Mouse (Mus musculus): Measurements from ENCODE around the gene Neu2.

The Neu2 gene

DNA sequence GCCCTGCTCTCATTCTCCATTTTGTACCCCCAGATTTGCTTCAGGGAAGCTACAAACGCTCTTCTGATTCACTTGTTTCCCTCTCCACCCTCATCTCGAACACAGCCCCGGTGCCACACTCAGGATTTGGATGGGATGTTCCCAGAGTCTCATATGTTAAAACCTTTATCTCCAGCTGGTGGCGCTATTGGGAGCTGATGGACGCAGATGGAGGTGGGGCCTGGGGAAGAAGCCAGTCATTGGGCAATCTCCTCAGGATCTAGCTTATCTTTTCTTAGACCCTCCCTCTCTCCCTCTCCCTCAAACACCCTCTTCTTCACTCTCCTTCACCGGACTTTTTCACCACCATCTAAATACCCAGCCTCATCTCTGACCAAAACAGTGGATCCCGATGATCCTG lies 31.9 kb downstream of the Neu2 start:
- peak in 1 of 2 experiments; percentile 40 for DNase-seq

GRCm38 (mm10) chr1:87551008-87551407 lies 41.3 kb downstream of the Neu2 start:
- DNase-seq: no peak

DNA sequence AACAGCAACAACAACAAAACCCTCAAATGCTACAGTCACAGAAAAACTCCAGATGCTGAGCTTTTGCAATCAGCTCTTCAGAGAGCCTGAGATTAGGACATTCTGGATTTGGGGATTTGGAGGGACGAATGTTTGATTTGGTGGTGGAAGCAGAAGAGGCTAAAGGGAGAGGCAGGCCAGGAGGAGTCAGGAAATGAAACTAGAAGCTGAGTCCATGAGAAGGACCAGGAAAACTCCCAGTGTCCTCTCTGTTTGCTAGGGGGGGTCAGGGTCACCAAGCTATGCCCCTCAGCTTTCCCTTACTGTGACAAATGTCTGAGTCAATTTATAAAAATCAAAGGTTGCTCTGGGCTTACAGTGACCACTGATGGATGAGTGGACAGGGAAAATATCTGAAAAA lies 43.9 kb downstream of the Neu2 start:
- DNase-seq: no peak

- no peak for DNase-seq
Observed at GRCm38 (mm10) chr1:87562967-87563366, 53.3 kb downstream of the Neu2 start.

GRCm38 (mm10) chr1:87565760-87566159 lies 56.1 kb downstream of the Neu2 start:
- no peak for DNase-seq

DNA sequence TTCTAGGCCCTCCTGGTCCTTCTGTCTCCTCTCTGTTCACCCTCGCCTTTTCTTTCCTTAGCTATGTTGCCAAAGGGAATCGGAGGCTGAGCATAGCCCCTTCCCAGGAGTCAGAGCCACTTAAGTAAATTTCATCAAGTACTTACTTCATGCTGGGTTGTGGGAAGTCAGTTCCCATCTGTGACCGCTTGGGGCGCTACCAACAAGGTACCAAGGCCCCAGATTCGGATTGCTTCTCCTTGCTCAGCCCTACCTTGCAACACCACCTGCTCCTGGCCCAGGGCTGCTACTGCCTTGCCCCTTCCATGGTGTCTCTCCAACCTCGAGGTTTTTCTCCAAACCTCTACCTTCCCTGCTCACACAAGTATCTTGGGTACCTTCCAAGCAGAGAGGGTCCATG lies 58.7 kb downstream of the Neu2 start:
- DNase-seq: peak; percentile 34 to 44

GRCm38 (mm10) chr1:87573261-87573660 lies 63.6 kb downstream of the Neu2 start:
- DNase-seq: no peak

DNA sequence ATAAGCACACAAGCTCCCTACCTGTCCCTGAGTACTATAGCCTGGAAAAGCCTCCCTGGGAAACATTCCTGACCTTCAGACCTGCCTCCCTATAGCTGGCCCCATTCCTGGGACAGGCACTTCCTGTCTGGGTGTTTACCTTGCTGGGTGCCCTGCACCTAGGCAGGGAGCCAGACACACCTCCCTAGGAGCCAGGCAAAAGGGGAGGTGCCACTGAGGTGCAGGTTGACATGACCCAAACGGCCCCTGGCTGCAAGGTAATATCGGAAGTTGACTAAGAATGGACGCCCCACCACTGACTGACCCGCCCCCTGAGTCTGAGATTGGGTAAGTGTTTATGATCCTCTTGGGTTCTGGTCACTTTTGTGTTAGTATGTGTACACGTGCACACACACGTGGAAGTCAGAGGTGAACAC lies 64.1 kb downstream of the Neu2 start, which contains the start of gene Ngef:
Ngef (minus strand) TSS at position 71 of the 416 bp plus-strand sequence.
- DNase-seq: no peak

DNA sequence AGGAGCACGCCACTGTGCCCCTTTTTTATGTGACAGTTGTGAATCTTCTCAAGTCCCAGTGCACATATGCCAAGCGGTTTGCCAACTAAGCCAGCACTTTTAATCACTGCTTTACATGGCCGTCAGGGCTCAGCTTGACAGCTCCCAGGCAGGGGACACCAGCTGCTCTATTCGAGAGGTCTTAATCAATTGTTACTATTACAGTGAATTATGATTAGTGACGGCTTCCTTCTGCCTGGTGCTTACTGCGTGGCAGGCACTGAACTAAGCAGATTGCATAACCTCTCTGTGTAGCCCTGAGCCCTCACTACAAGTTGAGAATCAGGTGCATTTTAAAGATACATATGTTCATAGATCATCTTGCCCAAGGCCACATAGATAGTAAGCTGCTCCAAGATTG lies 64.7 kb downstream of the Neu2 start:
- DNase-seq: peak in 1 of 2 experiments; percentile 29

DNA sequence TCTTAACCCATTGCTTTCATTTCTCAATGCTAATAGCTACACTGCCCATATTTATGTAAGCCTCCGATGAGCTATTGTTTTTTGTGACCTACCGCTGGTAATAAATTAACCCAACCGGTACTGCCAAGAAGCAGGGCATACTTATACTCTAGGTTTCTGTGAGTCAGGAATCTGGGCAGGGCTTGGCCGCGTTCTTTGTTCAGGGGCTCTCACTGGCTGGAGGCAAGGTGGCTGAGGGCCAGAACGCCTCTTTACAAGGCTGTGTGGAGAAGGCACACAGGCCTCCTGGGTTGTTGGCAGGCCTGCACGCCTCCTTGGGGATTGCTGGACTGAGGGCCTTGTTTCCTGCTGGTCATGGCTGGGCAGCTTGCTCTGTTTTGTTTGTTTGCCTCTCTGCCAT lies 65.1 kb downstream of the Neu2 start:
- peak; percentile 51 to 54 for DNase-seq

DNA sequence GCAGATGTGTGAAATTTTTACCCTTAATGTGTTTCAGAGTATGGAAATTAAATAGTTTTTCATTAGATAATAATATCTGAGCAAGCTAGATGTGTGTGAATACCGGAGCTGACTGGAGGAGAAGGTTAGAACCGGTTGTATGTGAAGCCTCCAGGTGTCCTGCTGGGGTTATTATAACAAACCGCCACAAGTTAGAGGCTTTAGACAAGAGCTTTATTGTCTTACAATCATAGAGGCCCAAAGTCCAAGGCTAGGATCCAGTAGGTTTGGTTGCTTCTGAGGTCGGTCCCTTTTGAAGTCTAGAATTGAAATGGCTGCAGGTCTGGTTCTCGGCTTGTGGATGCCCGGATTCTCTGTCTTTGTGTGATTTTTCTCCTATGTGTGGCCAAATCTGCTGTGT lies 69.3 kb downstream of the Neu2 start:
- DNase-seq: no peak

- no peak for DNase-seq
Observed at GRCm38 (mm10) chr1:87580824-87581223, 71.1 kb downstream of the Neu2 start.

GRCm38 (mm10) chr1:87589162-87589561 lies 79.5 kb downstream of the Neu2 start:
- DNase-seq: peak; percentile 25 to 43

- no peak for DNase-seq
Observed at GRCm38 (mm10) chr1:87589980-87590379, 80.3 kb downstream of the Neu2 start.

DNA sequence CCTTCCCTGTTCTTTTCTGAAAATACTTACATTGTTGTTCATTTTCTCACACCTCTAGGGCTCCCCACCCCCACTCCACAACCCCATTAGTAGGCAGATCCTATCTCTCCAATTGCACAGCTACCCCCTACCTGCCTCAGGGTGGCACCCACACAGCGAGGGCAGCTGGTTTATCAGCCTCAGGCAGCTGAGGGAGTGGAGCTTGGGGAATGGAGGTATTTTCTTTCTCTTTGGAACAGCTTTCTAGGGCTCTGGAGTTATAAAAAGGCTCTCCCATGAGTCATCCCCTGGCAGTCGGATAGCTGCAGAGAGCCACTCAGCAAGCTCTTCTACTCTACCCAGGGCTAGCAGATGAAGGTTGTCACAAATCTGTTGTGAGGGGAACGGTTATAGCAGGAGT lies 84.6 kb downstream of the Neu2 start:
- peak; percentile 53 to 55 for DNase-seq

DNA sequence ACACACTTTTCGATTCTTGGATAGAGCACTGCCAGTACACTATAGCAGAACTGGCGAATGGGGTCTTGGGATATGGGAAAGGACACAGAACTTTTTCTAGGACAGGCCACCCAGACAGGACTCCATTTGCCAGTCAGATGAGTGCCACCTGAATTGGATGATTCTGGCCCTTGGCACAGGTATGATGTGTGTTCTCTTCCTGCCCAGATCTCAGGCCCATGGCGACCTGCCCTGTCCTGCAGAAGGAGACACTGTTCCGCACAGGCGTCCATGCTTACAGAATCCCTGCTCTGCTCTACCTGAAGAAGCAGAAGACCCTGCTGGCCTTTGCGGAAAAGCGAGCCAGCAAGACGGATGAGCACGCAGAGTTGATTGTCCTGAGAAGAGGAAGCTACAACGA lies 85.0 kb downstream of the Neu2 start:
- peak; percentile 52 to 55 for DNase-seq

- DNase-seq: no peak
Observed at GRCm38 (mm10) chr1:87600533-87600932, 90.8 kb downstream of the Neu2 start.

DNA sequence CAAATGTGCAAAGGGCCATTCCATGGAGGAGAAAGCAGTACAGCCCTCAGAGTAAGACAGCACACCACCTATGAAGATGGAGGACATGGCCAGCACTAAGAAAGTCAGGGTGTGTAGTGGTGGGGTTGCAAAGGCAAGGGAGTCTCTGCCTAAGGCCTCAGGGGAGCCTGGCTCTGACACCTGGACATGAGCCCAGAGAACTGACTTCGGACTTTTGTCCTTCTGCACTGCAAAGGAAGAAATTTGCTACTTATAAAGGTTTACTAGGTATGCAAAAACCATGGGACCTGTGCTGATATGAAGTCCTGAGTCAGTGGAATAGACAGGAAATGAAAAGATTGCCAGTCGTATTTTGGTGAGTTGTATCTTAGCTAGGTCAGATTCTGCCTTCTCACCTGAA lies 92.1 kb downstream of the Neu2 start:
- no peak for DNase-seq

DNA sequence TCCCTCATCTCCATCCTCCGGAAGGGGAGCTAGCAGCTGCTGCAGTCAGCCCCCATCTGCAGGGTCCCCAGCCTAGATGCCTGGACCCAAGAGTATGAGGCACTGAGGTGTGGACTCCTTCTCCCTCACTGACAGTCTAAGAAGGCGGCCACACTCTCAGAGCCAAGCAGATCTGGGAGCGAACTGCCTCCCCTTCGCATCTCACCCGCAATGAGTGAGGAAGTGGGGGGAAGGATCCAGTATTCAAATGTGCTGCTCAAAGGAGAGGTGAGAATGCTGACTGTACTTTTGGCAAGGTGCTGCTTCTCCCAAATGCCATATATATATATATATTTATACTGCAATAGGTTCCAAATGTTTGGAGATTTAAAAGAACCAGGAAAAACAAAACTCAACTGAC lies 93.7 kb downstream of the Neu2 start:
- DNase-seq: no peak

DNA sequence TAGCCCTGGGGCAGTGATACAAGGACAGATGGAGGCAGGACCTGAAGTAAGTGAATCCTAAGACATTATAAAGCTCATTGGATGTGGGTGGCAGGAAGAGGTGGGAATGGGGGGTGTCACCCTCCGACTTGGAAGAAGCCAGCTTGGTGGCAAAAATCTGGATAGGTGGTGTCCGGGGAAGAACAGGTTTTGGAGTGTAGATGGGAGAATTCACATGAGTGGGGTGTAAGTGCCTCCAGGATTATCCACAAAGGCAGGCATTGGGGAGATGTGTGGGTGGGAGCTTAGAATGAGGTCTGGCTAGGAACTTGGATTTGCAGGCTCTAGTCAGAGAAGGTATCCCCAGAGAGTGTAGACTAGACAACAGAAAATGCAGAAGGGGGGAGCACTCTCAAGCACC lies 95.6 kb downstream of the Neu2 start:
- no peak for DNase-seq

- peak; percentile 86 to 91 for DNase-seq
Observed at GRCm38 (mm10) chr1:87607385-87608091, 97.8 kb downstream of the Neu2 start.

GRCm38 (mm10) chr1:87608416-87609046 lies 98.8 kb downstream of the Neu2 start:
- peak; percentile 78 to 87 for DNase-seq

GRCm38 (mm10) chr1:87614576-87615295 lies 105.0 kb downstream of the Neu2 start:
- no peak for DNase-seq

DNA sequence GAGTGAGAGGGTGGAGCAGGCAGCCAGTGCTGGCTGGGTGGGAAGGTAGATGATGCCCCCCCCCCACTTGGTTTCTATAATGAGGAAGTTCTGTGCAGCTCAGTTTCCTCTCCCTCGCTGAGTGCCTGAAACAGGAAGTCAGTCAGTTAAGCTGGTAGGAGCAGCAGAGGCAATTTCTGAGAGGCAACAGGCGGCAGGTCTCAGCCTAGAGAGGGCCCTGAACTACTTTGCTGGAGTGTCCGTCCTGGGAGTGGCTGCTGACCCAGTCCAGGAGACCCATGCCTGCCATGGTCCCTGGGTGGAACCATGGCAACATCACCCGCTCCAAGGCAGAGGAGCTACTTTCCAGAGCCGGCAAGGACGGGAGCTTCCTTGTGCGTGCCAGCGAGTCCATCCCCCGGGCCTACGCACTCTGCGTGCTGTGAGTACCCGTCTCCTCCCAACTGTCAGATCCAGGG lies 110.6 kb downstream of the Neu2 start, which contains the start of gene Inpp5d:
Inpp5d (plus strand) TSS at position 102 of the 458 bp plus-strand sequence.
- DNase-seq: no peak

Data from cerebellum, postnatal 25 days (tissue).